ENCODE assay signal across 8 mouse cellular contexts in genomic region chr5:22344976-22345651, GRCm38 (mm10). TPM values are rescaled to one million over a fixed set of nuclear protein-coding genes. Genes with fewer than 3 reads are reported as not detected.
A peak's percentile ranks its signal among the peaks of the same experiment; 100 is the strongest.
DNase-seq lines count a peak whose midpoint lies in the region; ATAC-seq and TF ChIP-seq lines count a peak whose summit lies in the region.

No protein-coding gene starts in this region.

- DNase-seq in CD4-positive helper T cell, adult 2 months (ENCODE audit: low read depth, low spot score): peak; percentile 5
- DNase-seq in G1E (ENCODE audit: low spot score) (no peak), liver (peak; percentile 86)
- DNase-seq in embryo, embryonic 11 days: peak; percentile 66
- DNase-seq in heart, postnatal 4 days: peak; percentile 6
- no peak for DNase-seq in thymus, postnatal 36 days
- DNase-seq in gastrocnemius, postnatal 14 days: no peak

- H3K27ac ChIP-seq in small intestine, adult 2 months (ENCODE audit: insufficient read depth, low read depth, low read length): no peak overlapping the region

- 3% methylated on average over 58 of the region's 58 CpGs for WGBS in small intestine, adult 2 months

- TF ChIP-seq POLR2A in small intestine, adult 2 months (IDR thresholded peaks at IDR 0.05; ENCODE audit: low read depth, low read length): no peak

- peaks cover 56% of the 10 kb centered on the region for H3K4me1 ChIP-seq in G1E (ENCODE audit: insufficient read depth, low read depth, low read length)
- H3K4me1 ChIP-seq in small intestine, adult 2 months (ENCODE audit: control insufficient read depth, insufficient read depth, insufficient read length, low read length): no peaks in the 10 kb centered on the region

- TF ChIP-seq CTCF in G1E (IDR thresholded peaks at IDR 0.05; ENCODE audit: low read depth, low read length): no peak
- TF ChIP-seq CTCF in small intestine, adult 2 months (IDR thresholded peaks at IDR 0.05; ENCODE audit: extremely low read depth, insufficient read length, insufficient replicate concordance, low read depth, low read length): no peak

- ATAC-seq in G1E (ENCODE audit: extremely low read depth, insufficient number of reproducible peaks, low FRiP score, poor library complexity, severe bottlenecking): no peak

- H3K36me3 ChIP-seq in G1E (replicated peaks): no peaks in the 10 kb centered on the region
- H3K36me3 ChIP-seq in small intestine, adult 2 months (ENCODE audit: control insufficient read depth, insufficient read depth, low read length): no peaks in the 10 kb centered on the region

- H3K27me3 ChIP-seq in G1E (ENCODE audit: insufficient read depth, low read length): peaks cover 28% of the 10 kb centered on the region
- H3K27me3 ChIP-seq in small intestine, adult 2 months (ENCODE audit: control insufficient read depth, insufficient read depth, low read length): peaks cover 23% of the 10 kb centered on the region

- peaks cover 18% of the 10 kb centered on the region for H3K9me3 ChIP-seq in G1E (replicated peaks)

- intact Hi-C loops in gastrocnemius, postnatal 14 days (cut with DNase I; ENCODE audit: low total_unique reads): no loop called here

- peak overlapping the region; percentile 66; the same call in 1 of the 2 replicates for H3K4me3 ChIP-seq in G1E (ENCODE audit: low read depth, low read length)
- H3K4me3 ChIP-seq in small intestine, adult 2 months (ENCODE audit: low read depth, low read length): peak overlapping the region; percentile 39

RNA-seq across cellular contexts. Expression of gene Reln, which starts 0.6 kb away (rescaled TPM):
- total RNA-seq in G1E (2014; fragmentation: Nextera tagmentation): 42.8 TPM in 1 of 2 replicates, not detected in the other
- total RNA-seq in G1E (2017): 0.70 and 1.1 TPM in 2 replicates
- 0.04 and 0.06 TPM in 2 replicates for polyA plus RNA-seq in G1E (2012)
- 1 to 10 TPM; 5.1 to 5.6 TPM for total RNA-seq in heart, postnatal 4 days (2021)
- 2.2 and 15.3 TPM in 2 replicates for polyA plus RNA-seq in small intestine, adult 2 months (2012; rRNA removed)
- 1 to 10 TPM; 2.0 to 5.1 TPM for total RNA-seq in gastrocnemius, postnatal 14 days (2021)

Comparison
In these comparisons a context has a peak if more than half of its experiments do, and no peak if none do; other contexts are left out.
1. DNase-seq: peak in CD4-positive helper T cell, adult 2 months (single experiment), embryo, embryonic 11 days (single experiment), heart, postnatal 4 days (single experiment) and liver (single experiment); none in G1E (single experiment), thymus, postnatal 36 days (0 of 2) and gastrocnemius, postnatal 14 days (single experiment).